Mouse (Mus musculus): ENCODE measurements around the gene Wars2.
A peak's percentile ranks its signal among the peaks of the same experiment; 100 is the strongest.

Gene Wars2

DNA sequence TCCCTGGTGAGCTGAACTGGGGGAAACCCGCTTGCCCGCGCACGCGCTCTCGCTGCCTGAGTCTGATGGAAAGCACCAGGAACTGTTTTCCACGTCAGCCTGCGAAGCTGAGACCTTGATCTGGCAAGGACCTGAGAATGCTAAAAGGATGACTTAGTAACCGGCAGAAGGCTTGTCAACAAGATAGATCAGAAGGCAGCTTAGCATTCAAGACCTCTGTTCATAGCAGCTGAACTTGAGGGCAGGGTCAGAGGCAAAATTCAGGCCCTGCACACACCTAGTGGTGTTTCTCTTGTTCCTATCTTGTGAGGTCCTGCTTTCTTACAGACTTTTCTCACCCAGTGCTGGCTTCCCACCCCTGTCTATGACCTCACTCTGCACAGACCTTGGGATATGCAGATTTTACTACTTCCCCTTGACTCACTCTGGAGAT is 122.6 kb downstream of the Wars2 start:
- no peak for DNase-seq (ENCODE audit: low read depth, low spot score)

DNA sequence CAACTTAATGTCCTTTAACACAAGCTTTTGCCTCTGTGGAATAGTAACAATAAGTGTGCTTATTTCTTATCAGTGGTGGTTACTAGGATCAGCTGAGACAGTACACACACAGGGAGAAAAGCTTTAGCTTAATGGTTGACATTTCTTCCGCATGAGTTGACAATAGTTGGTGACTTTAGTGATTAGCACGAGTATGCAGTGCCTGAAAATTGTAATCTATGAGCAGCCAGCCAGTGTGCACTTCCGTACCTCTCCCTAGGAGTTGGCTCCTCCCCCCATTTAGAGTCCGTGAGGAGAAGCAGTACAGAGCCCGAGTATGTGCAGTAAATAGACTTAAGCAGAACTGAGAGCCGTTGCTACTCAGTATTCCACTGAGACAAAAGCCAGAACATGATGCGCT is 123.8 kb downstream of the Wars2 start:
- DNase-seq (ENCODE audit: low read depth, low spot score), result no peak

DNA sequence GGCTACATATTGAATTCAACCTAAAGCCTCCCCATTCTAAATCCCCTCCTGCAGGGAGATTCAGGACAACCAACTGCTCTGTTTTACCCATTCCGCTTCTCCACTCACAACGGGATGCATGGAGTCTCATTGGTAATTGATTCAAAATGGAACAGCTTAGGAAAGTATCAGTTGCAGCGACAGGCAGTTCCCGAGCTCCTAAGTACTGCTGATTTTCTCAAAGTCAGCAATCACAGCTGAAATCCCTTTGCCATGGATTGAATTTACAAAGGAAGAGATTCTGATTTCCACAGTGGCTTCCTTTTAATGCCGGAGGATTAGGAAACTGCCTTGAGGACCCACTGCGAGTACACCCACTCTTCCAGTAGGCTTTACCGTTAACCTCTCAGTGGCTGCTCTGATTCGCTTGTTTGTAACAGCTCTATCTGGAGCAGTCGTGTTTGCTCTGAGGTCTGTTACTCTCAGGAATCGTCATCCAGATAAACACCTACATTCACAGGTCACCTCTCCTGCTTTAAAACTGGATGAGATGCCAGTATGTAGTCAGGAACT is 126.0 kb downstream of the Wars2 start:
- DNase-seq (ENCODE audit: low read depth, low spot score), result no peak

DNA sequence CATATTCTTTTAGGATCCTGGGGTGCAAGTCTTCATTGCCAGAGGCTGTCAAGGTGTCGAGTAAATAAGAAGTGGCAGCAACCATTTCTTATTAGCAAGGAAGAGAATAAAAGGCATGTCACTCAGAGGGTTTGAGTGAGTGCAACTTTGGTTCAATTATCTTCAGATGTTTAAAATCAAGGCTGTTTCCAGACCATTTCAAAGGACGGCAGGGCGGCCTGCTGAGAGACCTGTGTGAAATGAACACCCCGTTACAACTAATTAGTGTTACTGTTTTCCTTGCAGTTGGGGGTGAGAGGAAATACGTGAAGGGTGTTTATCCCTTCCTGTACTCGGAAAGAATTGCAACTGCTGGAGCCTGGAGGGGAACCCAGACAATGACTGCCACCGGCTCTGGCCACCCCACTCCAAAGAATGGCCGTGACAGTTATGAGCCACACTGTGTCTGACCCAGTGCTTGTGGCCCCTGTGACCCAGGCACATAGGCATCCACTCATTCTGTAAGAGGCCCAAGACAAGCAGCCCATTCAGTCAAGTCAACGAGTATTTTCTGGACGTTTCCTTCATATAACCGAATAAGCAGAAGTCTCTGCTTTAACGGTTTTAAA is 137.2 kb downstream of the Wars2 start:
- no peak for DNase-seq (ENCODE audit: low read depth, low spot score)

DNA sequence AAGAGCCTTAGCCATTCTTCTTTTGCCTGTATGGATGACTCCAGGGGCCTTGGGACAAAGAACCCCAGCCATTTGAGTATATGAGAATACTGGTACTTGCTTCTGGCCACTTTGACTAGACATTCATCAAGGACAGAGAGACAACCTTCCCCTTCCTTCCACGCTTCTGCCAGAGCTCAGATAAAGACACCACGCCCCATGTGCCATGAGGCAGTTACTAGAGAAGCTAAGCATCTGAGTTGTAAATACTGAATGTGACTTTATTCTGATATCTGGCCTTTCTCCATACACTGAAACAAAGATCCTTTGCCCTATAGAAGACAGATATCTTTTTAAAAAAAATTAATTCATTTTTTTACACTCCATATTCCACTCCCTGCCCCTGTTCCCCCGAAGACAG is 138.8 kb downstream of the Wars2 start:
- no peak for DNase-seq (ENCODE audit: low read depth, low spot score)

DNA sequence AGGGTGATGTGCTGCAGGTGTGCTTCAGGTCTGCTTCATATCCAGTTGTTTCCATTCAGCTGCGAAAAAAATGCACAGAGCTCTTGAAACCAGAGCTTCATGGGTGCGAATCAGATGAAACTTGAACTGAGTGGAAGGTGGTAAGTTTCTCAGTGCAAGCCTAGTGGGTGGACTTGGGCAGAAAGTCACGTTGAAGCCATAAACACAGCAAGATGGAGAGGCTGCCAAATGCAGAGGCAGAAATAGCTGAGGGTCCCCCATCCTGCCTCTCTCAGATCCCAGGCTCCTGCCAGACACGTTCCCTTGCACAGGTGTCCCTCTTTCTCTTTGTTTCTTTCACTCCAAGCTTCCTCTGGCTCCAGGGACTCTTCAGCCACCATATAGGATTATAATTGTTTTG is 140.6 kb downstream of the Wars2 start:
- no peak for DNase-seq (ENCODE audit: low read depth, low spot score)

DNA sequence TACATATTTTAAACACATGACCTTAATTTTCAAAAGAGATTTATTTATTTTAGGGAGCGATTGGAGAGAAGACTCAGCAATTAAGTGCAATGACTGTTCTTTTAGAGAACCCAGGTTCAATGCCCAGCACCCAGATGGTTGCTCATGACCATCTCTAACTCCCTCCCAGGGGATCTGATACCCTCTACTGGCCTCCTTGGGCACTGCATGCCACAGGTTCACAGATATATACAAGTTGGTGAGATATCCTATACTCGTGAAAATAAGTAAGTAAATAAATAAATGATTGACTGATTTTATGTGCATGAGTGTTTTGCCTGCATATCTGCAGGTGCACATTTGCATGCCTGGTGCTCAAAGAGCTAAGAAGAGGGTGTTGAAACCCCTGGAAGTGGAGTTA is 147.4 kb downstream of the Wars2 start:
- peak; percentile 40 for DNase-seq (ENCODE audit: low read depth, low spot score)

All from 3T3-L1 (cell line).